ENCODE assay signal across 10 mouse cellular contexts in genomic region chr19:41869296-41869695, GRCm38 (mm10).
"Had no signal": no experiment of that assay in that cellular context is flagged by ENCODE, and none has a peak within 500 bp of the region (broad histone marks: within the 10 kb centered on the region; RNA-seq: fewer than 3 reads in every experiment).

No protein-coding gene starts in this region.

- DNase-seq: kidney, adult 8-10 months; kidney, postnatal 36 days; lung, adult 18-20 months; spleen, adult 18-20 months; thymus, postnatal 25 days had no signal

- ATAC-seq: hindbrain, embryonic 16.5 days; intestine, postnatal 0 days; midbrain, embryonic 13.5 days had no signal

- H3K4me1 ChIP-seq: limb, embryonic 13.5 days; midbrain, embryonic 13.5 days had no signal

- H3K9me3 ChIP-seq: limb, embryonic 13.5 days; midbrain, embryonic 13.5 days had no signal

- H3K27me3 ChIP-seq: limb, embryonic 13.5 days; midbrain, embryonic 13.5 days had no signal

- H3K4me3 ChIP-seq: limb, embryonic 13.5 days; midbrain, embryonic 13.5 days had no signal

- H3K27ac ChIP-seq: limb, embryonic 13.5 days; liver, embryonic 14.5 days; midbrain, embryonic 13.5 days had no signal
